Mouse (Mus musculus) midbrain, embryonic 14.5 days (tissue): Measurements from ENCODE around the gene Hfe2. TPM values are rescaled to one million over a fixed set of nuclear protein-coding genes. Genes with fewer than 3 reads are reported as not detected.

ENCODE experiments used
- ATAC-seq: fragments of 200-750 bp; cut with Nextera tagmentation; 2 replicates; pipeline ENCODE4 v1.8.0; 2017; ENCODE audit warnings: moderate number of reproducible peaks, moderate library complexity; ENCODE audit not compliant: low FRiP score, low TSS enrichment
- DNase-seq: peaks from one replicate; pipeline ENCODE4 v3.0.0-alpha.2; 2015
- H3K27ac ChIP-seq: fragments of 300-500 bp; sonication (generic); replicated peaks from 2 replicates; pipeline ENCODE4 v1.5.1; 2014; ENCODE audit warnings: mild to moderate bottlenecking, low read depth, low read length, moderate library complexity
- H3K27me3 ChIP-seq: fragments of 300-500 bp; sonication (generic); 2 replicates; pipeline ENCODE4 v1.6.1; 2014; ENCODE audit warnings: low read length, control low read depth, mixed read lengths; ENCODE audit not compliant: control insufficient read depth, insufficient read depth
- H3K36me3 ChIP-seq: fragments of 300-500 bp; sonication (generic); 2 replicates; pipeline ENCODE4 v1.6.1; 2014; ENCODE audit warnings: low read length, control low read depth; ENCODE audit not compliant: control insufficient read depth, insufficient read depth
- H3K4me1 ChIP-seq: fragments of 300-500 bp; sonication (generic); 2 replicates; pipeline ENCODE4 v1.6.1; 2014; ENCODE audit warnings: mild to moderate bottlenecking, antibody characterized with exemption, low read length, control low read depth; ENCODE audit not compliant: control insufficient read depth, insufficient read depth
- H3K4me2 ChIP-seq: fragments of 300-500 bp; sonication (generic); 2 replicates; pipeline ENCODE4 v1.6.1; 2014; ENCODE audit warnings: mild to moderate bottlenecking, low read length, moderate library complexity
- H3K4me3 ChIP-seq: fragments of 300-500 bp; sonication (generic); replicated peaks from 2 replicates; pipeline ENCODE4 v1.5.1; 2014; ENCODE audit warnings: low read depth, low read length
- H3K9ac ChIP-seq: fragments of 300-500 bp; sonication (generic); replicated peaks from 2 replicates; pipeline ENCODE4 v1.6.1; 2014; ENCODE audit warnings: mild to moderate bottlenecking, low read length, moderate library complexity
- H3K9me3 ChIP-seq: fragments of 300-500 bp; sonication (generic); 2 replicates; pipeline ENCODE4 v1.6.1; 2016; ENCODE audit warnings: low read length, control low read depth, mixed read lengths; ENCODE audit not compliant: control insufficient read depth
- WGBS: fragments of 180-500 bp; shearing (Covaris S2); extraction: QIAGEN DNeasy Blood & Tissue Kit; methylation state at CpG from one replicate; pipeline ENCODE4 v1.1.7; 2014; 5-methylcytosine and 5-hydroxymethylcytosine counted together
- polyA plus RNA-seq: library from polyadenylated mRNA; unstranded; fragments of >200 nt; fragmentation: Nextera tagmentation; extraction: Ambion mirVana; gene quantifications from 2 replicates; pipeline ENCODE4 v1.2.1, GENCODE M21; 2014

Hfe2 gene
- polyA plus RNA-seq, 1 experiment from 2014 or later, result 0.84 TPM

DNA sequence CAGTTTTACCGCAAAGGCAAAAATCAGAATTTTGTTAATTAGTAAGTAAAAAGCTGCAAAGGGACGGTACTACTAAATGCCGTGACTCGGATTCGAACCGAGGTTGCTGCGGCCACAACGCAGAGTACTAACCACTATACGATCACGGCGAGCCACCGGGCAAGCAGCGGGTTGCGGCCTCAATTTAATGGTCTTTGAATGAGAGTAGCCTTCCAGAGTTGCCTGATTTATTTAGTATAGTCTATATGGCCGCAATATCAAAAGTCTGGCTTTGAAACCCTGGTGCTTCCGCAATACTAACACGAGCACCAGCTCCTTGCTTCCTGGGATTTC is 24.7 kb upstream of the Hfe2 start:
- ATAC-seq, result peak; percentile 78

DNA sequence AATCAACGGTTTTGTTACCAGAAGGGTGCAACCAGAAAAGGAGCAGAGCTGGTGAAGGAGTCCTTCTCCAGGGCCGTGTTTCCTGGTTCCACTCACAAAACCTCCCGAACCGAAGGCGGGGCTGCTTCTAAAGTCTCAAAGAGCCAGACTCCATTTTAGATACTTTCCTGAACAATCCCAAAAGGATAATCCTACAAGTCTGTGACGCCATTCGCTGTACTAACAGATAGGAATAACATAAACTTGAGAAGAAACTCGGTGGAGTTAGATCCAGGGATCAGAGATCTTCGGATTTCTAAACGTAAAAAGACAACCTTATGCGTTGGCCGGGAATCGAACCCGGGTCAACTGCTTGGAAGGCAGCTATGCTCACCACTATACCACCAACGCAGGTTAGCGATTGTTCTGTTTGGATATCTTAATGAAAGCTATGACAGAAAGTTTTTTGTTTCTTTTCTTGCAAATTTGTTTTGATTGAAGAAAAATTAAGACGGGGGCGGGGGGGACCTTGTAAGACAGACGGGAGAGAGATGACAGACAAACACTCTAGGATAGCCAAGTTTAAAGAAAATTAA is 24.2 kb upstream of the Hfe2 start:
- peak overlapping the region; percentile 83 for H3K27ac ChIP-seq
- H3K27me3 ChIP-seq, result no peaks in the 10 kb centered on the region
- H3K4me2 ChIP-seq, result peak overlapping the region; percentile 98
- DNase-seq (peak; percentile 93), ATAC-seq (peak; percentile 83)
- H3K4me1 ChIP-seq, result no peaks in the 10 kb centered on the region
- no peaks in the 10 kb centered on the region for H3K36me3 ChIP-seq
- H3K4me3 ChIP-seq, result peak overlapping the region; percentile 64
- under 1% methylated on average over 19 of the region's 19 CpGs for WGBS
- no peaks in the 10 kb centered on the region for H3K9me3 ChIP-seq
- peak overlapping the region; percentile 66 for H3K9ac ChIP-seq

More for the DNA sequence above, 24.7 kb upstream of the Hfe2 start:
- Histone ChIP-seq H3K27me3 (no peaks in the 10 kb centered on the region), H3K9ac (peak overlapping the region; percentile 66), H3K4me1 (no peaks in the 10 kb centered on the region), H3K36me3 (no peaks in the 10 kb centered on the region), H3K9me3 (no peaks in the 10 kb centered on the region), H3K27ac (peak overlapping the region; percentile 83), H3K4me3 (peak overlapping the region; percentile 64), H3K4me2 (peak overlapping the region; percentile 98)
- peak; percentile 95 for DNase-seq
- 0% methylated on average over 17 of the region's 17 CpGs for WGBS

DNA sequence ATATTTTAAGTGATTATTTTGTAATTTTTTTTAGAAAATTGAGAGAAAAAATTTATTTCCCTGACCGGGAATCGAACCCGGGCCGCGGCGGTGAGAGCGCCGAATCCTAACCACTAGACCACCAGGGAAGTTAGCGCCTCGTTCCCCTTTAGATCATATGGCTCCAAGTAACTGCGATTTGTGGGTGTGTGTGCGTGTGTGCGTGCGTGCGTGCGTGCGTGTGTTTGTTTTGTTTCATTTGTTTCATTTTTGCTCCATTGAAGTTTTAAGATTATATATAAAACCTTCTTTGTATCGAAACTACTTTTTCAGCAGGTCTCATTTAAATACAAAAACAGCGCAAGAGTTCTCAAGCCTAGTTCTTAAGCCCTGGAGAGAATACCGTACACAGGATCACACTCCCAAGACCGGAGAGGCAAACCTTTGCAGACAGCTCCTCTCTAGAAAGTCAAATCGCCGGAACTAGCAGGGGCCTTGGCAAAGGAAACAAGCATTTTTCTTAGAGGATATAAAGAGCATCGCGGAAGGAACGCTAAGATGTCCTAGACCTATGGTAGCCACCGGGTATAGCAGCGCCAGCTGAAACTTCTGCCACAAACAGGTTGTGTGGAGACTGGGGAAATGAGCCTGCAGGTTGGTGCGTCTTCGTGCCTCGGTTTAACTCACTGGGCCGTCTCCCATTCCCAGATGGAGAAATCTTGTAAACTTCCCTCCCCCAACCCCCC is 23.4 kb upstream of the Hfe2 start:
- peak overlapping the region; percentile 98 for H3K4me2 ChIP-seq
- DNase-seq (peak; percentile 95), ATAC-seq (peak; percentile 80)
- peak overlapping the region; percentile 64 for H3K4me3 ChIP-seq
- H3K27me3 ChIP-seq, result no peaks in the 10 kb centered on the region
- no peak overlapping the region for H3K27ac ChIP-seq
- peak overlapping the region; percentile 42; the same call in 1 of the 2 replicates for H3K9ac ChIP-seq
- H3K36me3 ChIP-seq, result no peaks in the 10 kb centered on the region
- H3K9me3 ChIP-seq, result no peaks in the 10 kb centered on the region
- H3K4me1 ChIP-seq, result no peaks in the 10 kb centered on the region
- WGBS, result under 1% methylated on average over 32 of the region's 32 CpGs

DNA sequence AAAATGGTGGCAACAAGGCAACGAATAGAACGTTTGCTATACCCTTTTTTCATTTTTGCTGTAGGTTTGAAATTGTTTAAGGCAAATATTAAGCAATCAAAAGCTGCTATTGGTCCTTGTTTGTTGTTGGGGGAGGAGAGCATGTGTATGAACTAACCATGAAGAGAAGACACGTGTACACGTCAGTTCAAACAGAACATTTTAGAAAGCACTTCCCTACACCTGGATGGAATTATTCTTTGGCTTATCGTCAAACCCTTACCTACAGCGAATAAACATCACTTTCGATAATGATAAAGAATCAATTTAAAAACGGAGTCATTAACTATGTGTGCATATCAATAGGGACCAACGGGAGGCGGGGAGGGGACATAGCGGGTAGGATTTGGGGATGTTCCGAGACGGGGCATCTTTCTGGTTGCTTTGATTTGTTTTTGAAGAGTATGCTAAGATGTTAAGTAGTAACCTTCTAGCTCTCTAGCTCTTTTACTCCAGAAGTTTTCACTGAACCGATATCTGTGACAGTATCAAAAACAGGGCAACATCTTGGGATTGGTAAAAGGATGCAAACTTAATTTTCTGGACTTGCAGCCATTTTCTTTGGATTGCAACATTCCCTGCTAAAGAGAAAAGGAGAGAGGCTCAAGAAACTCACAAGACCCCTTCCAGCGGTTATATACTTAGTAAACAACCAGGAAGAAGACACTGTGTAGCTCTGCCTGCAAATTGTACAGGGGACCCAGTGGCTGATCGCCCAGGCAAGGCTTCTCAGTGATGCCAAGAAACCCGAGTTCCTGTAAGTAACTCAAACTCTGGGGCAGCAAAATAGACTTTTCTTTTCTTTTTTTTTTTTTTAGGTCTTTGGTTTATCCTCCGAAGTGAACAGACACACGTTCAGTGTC is 22.5 kb upstream of the Hfe2 start:
- ATAC-seq, result no peak
- WGBS, result 1% methylated on average over 19 of the region's 19 CpGs
- Histone ChIP-seq H3K27me3 (no peaks in the 10 kb centered on the region), H3K4me3 (peak overlapping the region; percentile 64), H3K27ac (no peak overlapping the region), H3K4me2 (peak overlapping the region; percentile 98), H3K36me3 (no peaks in the 10 kb centered on the region), H3K4me1 (no peaks in the 10 kb centered on the region), H3K9ac (peak overlapping the region; percentile 42), H3K9me3 (no peaks in the 10 kb centered on the region)
- DNase-seq, result peak; percentile 17

DNA sequence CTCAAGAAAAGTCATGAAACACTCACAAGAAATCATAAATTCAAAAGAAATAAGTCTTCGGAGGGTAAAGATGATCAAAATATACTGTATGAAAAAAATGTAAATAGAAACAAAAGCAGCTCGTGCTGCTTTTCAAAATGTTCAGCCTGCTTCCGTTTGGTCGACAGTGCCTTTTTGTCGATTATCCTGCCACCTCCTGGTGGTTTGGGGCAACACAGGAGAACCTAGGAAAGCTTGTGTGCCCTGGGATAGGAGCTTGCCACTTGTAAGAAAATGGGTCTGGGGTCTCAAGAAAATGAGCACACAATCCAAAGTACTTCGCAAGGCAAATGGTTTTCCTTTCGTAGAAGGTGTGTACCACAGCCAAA is 21.9 kb upstream of the Hfe2 start:
- Histone ChIP-seq H3K27ac (no peak overlapping the region), H3K9me3 (no peaks in the 10 kb centered on the region), H3K4me1 (no peaks in the 10 kb centered on the region), H3K9ac (peak overlapping the region; percentile 42), H3K4me2 (peak overlapping the region; percentile 98), H3K27me3 (no peaks in the 10 kb centered on the region), H3K36me3 (no peaks in the 10 kb centered on the region), H3K4me3 (peak overlapping the region; percentile 64)
- WGBS, result 1% methylated on average over 7 of the region's 7 CpGs
- no peak for ATAC-seq
- DNase-seq, result peak; percentile 92

DNA sequence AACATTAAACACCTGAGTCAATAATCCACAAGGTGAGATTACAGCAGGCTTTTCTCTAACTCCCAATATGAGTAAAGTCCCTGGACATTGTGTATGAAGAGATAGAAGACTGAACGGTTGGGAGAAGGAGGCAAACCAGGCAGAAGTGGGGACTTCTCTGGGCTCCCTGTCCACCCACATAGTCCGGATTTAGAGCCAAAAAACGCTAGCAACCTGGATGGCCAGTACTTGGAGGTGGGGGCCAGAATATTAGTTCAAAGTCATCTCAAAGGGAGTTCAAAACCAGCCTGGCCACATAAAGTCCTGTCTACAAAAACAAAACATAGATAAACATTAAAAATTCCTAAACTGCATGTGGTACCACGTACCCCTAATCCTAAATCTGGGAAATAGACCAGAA is 21.0 kb upstream of the Hfe2 start:
- ATAC-seq, result no peak
- H3K4me1 ChIP-seq, result no peaks in the 10 kb centered on the region
- H3K4me2 ChIP-seq, result no peak overlapping the region
- no peak overlapping the region for H3K9ac ChIP-seq
- H3K27ac ChIP-seq, result no peak overlapping the region
- H3K36me3 ChIP-seq, result no peaks in the 10 kb centered on the region
- H3K27me3 ChIP-seq, result no peaks in the 10 kb centered on the region
- DNase-seq, result no peak
- no peak overlapping the region for H3K4me3 ChIP-seq
- no peaks in the 10 kb centered on the region for H3K9me3 ChIP-seq
- WGBS, result 70% methylated on average over 4 of the region's 4 CpGs

DNA sequence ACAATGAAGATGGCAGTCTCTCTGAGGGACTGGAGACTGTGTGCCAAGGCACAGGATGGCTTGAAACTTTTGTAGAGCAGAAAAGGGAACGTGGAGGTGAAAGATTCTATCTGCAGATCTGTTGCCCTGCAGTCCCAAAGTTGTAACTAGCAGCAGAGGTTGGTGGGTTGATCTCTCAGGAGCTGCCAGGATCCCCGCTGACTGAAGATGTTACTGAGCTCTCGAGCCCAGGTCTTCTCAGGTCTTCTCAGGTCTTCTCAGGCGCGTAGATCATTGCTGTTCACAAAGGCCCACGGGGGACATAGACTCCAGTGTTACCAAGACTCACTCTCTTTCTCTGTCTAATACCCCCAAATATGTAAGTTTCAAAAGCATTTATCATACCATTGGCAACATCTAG is 20.0 kb upstream of the Hfe2 start:
- Histone ChIP-seq H3K27me3 (no peaks in the 10 kb centered on the region), H3K4me2 (no peak overlapping the region), H3K36me3 (no peaks in the 10 kb centered on the region), H3K9ac (no peak overlapping the region), H3K4me3 (no peak overlapping the region), H3K9me3 (no peaks in the 10 kb centered on the region), H3K27ac (no peak overlapping the region), H3K4me1 (no peaks in the 10 kb centered on the region)
- DNase-seq (no peak), ATAC-seq (no peak)
- WGBS, result 90% methylated on average over 6 of the region's 6 CpGs

DNA sequence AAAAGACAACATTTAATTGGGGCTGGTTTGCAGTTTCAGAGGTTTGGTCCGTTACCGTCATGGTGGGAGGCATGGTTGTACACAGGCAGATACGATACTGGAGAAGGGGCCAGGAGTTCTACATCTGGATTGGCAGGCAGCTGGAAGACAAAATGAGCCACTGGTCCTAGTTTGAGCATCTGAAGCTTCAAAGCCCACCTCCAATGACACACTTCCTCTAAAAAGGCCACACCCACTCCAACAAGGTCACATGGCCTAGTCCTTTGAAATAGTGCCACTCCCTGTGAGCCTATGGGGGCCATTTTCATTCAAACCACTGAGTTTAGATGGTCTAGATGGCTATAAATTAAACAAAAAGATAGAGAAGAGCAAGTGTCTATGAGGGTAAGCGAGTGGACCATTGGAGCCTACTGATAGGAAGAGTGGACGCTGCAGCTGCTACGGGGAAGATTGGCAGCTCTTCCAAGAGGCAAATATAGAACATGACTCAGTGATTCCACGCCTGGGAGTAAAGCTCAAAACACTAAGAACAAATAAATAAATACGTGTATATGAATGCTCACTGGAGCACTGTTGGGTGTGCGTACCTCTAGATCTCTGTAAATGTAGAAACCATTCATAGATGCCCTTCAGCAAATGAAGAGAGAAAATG is 18.4 kb upstream of the Hfe2 start:
- Histone ChIP-seq H3K4me3 (no peak overlapping the region), H3K36me3 (no peaks in the 10 kb centered on the region), H3K9me3 (no peaks in the 10 kb centered on the region), H3K4me1 (no peaks in the 10 kb centered on the region), H3K4me2 (no peak overlapping the region), H3K27me3 (no peaks in the 10 kb centered on the region), H3K9ac (no peak overlapping the region), H3K27ac (no peak overlapping the region)
- no peak for DNase-seq
- 92% methylated on average over 9 of the region's 9 CpGs for WGBS
- no peak for ATAC-seq
